Mouse (Mus musculus) kidney, postnatal 10 days (tissue): ENCODE data around the gene Tha1.
A peak's percentile ranks its signal among the peaks of the same experiment; 100 is the strongest.

Experiments
- DNase-seq: peaks from one replicate; pipeline ENCODE4 v3.0.0; 2021; ENCODE audit warnings: mixed read lengths

The Tha1 gene

DNA sequence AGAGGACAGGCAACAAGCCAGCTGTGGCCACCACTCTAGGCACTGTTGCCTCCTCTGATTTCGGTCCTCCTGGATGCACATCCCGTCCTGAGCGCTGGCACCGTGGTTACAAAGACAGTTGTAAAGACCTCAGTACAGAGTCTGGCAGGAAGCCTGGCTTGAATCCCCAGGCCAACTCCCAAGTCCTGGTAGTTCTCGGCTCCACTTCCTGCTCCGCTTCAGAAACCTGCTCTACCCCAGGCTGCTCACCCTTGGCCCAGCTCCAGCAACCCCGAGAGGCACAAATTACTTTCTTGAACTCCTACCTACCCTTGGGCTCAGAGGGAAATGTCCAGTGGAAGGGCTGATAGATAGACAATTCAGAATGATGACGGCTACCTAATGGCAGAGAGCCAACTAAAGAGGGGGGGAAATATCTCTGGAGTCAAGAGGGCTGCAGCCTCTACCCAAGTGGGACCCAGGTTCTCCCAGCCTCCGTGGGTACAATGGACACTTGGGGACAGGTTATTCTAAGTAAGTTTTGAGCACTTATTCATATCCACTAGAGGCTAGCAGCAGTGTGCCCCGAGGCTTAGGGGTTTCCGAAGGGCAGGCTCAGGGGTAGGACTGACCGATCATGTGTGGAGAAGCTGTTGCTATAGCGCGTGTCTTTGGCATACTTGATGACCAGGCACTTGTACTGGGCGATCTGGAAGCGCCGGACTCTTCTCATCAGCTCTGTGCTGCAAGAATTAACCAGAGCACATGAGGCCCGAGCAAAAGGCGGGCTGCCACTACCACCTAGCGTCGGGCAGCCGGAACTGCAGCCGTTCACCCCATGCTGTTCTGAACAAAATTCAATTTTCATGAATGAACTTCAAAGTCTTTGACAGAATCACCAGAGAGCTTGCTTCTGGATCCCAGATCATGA lies 49.0 kb downstream of the Tha1 start:
- DNase-seq, result peak; percentile 89

DNA sequence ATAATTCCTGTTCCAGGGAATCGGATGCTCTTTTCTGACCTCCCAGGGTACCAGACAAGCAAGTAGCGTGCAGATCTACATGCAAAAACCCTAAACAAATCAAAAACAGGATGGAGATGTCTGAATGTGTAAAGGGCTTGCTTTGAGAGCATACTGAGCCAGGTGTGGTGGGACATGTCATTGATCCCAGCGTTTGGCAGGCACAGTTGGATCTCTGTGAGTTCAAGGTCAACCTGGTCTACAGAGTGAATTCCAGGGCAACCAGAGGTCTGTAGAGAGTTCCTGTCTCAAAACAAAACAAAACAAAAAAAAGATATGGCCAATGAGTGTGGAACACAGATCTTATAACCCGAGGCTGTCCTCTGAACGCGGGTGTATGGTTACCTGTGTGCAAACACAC lies 49.9 kb downstream of the Tha1 start:
- DNase-seq, result no peak

DNA sequence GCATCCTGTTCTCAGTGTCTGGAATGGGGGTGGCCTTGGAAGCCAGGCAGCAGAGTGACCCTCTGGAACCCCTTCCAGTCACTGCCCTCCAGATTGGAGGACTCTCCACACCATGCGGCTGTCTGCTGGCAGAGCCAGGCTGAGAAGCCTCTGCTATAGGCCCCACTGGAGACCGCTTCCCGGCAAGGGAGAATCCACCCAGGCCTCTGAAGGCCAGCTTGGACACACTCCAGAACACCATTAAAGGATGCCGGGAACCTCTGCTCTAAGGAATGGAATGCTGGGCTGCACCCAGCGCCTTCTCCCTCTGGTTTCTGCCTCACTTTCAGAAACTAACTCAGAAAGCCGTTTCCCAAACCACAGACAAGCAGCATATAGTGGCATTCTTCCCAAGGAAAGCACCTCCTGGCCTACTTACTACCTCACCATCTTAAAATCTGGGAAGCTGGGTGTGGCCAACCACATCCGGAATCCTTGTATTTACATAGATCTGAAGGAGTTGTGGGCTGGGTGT lies 50.5 kb downstream of the Tha1 start:
- DNase-seq, result peak; percentile 70

DNA sequence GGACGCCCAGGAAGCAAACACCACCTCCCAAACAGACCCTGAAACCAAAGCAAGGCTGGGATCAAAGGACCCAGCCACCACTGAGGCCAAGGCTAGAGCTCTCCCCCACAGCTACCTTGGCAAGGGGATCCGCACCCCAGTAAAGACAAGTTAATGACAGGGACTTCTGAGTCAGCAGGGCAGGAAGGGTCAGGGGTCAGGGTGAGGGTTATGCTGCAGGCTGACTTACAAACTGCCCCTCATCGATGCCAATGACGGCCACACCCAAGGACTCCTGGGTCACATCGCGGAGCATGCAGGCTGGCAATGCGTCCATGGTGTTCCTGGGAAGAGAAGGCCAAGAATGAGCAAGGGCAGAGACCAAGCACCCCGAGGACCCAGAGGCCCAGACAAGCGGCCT lies 51.4 kb downstream of the Tha1 start:
- DNase-seq, result no peak

DNA sequence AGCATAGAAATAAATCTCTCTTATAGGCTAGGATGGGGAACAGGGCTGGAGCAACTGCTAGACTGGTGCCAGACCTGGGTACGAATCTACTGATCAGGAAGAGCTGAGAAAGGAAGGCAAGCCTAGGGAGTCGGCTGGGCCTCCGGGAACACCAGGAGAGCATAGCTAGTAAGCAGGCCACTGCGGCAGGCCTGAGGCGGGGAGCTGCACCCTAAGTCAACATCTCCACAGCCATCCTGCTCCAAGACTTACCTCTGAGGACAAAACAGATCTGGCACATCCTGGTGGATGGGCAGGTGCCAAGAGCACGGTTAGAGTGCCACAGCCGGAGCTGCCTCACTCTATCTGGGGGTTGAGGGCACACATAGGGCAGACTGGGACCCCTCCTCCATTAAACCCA lies 53.1 kb downstream of the Tha1 start:
- DNase-seq, result no peak

DNA sequence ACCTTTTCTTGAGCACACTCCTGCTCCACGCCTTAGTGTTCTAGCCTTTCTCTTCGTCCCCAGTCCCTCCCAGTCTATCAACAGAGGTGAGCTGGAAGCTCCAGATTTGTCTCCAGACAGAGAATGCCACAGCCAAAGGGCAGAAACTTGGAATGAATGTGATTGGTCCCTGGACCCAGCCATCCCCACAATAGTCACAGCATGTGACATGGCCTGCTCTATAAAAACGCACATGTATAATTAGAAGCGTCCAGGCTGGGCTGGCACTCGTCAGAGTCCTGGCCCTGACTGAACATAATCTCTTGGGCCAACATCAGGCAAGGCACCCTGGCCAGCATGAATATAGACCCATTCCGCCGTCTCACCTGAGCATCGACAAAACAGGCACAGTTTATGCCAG lies 54.2 kb downstream of the Tha1 start:
- no peak for DNase-seq
